In genomic region chr4:126563798-126564197, GRCm38 (mm10) we compare ENCODE assay signal across 27 mouse cellular contexts.
"Had no signal": no experiment of that assay in that cellular context is flagged by ENCODE, and none has a peak within 500 bp of the region (broad histone marks: within the 10 kb centered on the region; RNA-seq: fewer than 3 reads in every experiment).

No protein-coding gene starts in this region.

- H3K27me3 ChIP-seq: heart, embryonic 12.5 days; hindbrain, embryonic 12.5 days; kidney, embryonic 15.5 days; limb, embryonic 13.5 days; limb, embryonic 15.5 days; liver, embryonic 12.5 days had no signal

- H3K4me1 ChIP-seq: heart, embryonic 10.5 days; heart, embryonic 12.5 days; hindbrain, embryonic 10.5 days; hindbrain, embryonic 12.5 days; kidney, embryonic 15.5 days; limb, embryonic 15.5 days had no signal

- DNase-seq: gastrocnemius, adult 2 months; gastrocnemius, postnatal 10 days; gastrocnemius, postnatal 25 days; heart, adult 18-20 months; heart, postnatal 10 days; heart, postnatal 4 days; kidney, adult 11 months; kidney, adult 2 months; kidney, adult 9 months; kidney, postnatal 14 days; kidney, postnatal 36 days; layer of hippocampus, adult 9-11 months; layer of hippocampus, postnatal 36 days; left cerebral cortex, postnatal 4 days had no signal

- ATAC-seq: hindbrain, embryonic 16.5 days; intestine, embryonic 16.5 days; liver, embryonic 12.5 days had no signal

- H3K9ac ChIP-seq: heart, embryonic 12.5 days; hindbrain, embryonic 12.5 days; hindbrain, embryonic 14.5 days; kidney, embryonic 15.5 days; limb, embryonic 13.5 days; limb, embryonic 15.5 days; liver, embryonic 12.5 days; liver, embryonic 14.5 days had no signal

- H3K27ac ChIP-seq: gastrocnemius, adult 2 months; heart, embryonic 10.5 days; hindbrain, embryonic 10.5 days; hindbrain, embryonic 12.5 days; hindbrain, embryonic 14.5 days; kidney, embryonic 15.5 days; kidney, postnatal 0 days; limb, embryonic 13.5 days; limb, embryonic 15.5 days; liver, embryonic 12.5 days; liver, embryonic 14.5 days had no signal

- H3K4me3 ChIP-seq: gastrocnemius, adult 2 months; heart, embryonic 10.5 days; heart, embryonic 12.5 days; hindbrain, embryonic 10.5 days; hindbrain, embryonic 12.5 days; kidney, embryonic 15.5 days; limb, embryonic 13.5 days; limb, embryonic 15.5 days; liver, embryonic 12.5 days had no signal

- H3K9me3 ChIP-seq: heart, embryonic 10.5 days; heart, embryonic 12.5 days; hindbrain, embryonic 10.5 days; hindbrain, embryonic 12.5 days; kidney, embryonic 15.5 days; limb, embryonic 13.5 days; limb, embryonic 15.5 days; liver, embryonic 12.5 days had no signal

- H3K4me2 ChIP-seq: heart, embryonic 12.5 days; hindbrain, embryonic 12.5 days; hindbrain, embryonic 14.5 days; kidney, embryonic 15.5 days; limb, embryonic 13.5 days; limb, embryonic 15.5 days; liver, embryonic 12.5 days had no signal
